Mouse (Mus musculus) gastrocnemius, adult 2 months (tissue): Measurements from ENCODE around the gene Zfp1. TPM values are rescaled to one million over a fixed set of nuclear protein-coding genes. Genes with fewer than 3 reads are reported as not detected.

Experiments
- DNase-seq: peaks from one replicate; pipeline ENCODE4 v3.0.0; 2022
- H3K27ac ChIP-seq: fragments of 200-600 bp; 2 replicates; pipeline ENCODE4 v1.8.1; 2022; ENCODE audit warnings: mild to moderate bottlenecking
- H3K4me3 ChIP-seq: fragments of 200-600 bp; 2 replicates; pipeline ENCODE4 v1.8.1; 2022; ENCODE audit warnings: mild to moderate bottlenecking, moderate library complexity
- CTCF ChIP-seq: fragments of 200-600 bp; IDR thresholded peaks from 2 replicates; pipeline ENCODE4 v1.8.1; 2022; ENCODE audit warnings: antibody characterized with exemption, mild to moderate bottlenecking, moderate library complexity
- intact Hi-C: fragments of 180-260 bp; cut with DNase I; formaldehyde crosslinking; loops from one replicate; pipeline ENCODE4 v1.15.1; 2025
- total RNA-seq, 2 experiments: library from RNA; stranded (reverse); gene quantifications; 2 replicates each; pipeline ENCODE4 v1.2.3; 2021

Gene Zfp1
- total RNA-seq, 2 experiments from 2014 or later: 7.9 to 9.4 TPM

DNA sequence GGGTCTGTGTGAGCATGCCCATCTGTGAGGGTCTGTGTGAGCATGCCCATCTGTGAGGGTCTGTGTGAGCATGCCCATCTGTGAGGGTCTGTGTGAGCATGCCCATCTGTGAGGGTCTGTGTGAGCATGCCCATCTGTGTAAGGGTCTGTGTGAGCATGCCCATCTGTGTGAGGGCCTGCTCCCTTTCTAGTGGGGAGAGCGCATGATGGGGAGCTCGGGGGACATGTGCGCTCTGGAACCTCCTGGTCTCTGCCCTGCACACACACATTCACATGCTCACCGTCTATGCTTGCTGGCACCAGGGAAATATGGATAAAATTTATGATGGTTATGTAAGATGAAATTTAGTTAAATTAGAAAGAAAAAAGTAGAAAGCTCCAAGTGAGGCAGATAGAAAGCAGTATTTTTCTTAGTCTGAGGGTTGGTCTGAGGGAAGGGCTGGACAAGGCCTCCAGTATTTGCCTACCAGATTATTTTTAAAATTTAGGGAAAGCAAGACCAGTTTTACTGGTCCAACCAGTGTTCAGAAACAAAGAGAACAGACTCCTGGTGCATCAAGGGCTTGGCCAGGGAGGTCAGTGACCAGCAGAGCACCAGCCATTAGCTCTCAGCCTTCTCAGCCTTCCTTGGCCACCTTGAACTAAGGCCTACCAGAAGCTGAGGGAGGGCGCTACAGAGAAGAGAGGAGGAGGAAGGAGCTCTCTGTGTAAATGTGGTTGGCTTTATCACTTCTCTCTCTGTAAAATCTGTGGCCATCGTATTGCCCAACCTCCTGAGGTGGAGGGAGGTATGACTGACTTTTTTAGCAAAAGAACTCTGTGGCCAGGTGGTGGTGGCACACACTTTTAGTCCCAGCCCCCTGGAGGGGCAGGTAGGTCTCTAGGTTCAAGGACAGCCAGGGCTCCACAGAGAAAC, 28.2 kb upstream of the Zfp1 start:
- intact Hi-C loops: no loop called here
- TF ChIP-seq CTCF: no peak

GRCm38 (mm10) chr8:111617812-111618211, 25.4 kb upstream of the Zfp1 start:
- no peak for DNase-seq
- intact Hi-C loops: no loop called here
- H3K4me3 ChIP-seq: no peak overlapping the region
- TF ChIP-seq CTCF: no peak
- H3K27ac ChIP-seq: peak overlapping the region; percentile 97

More for the DNA sequence above, 28.2 kb upstream of the Zfp1 start:
- Histone ChIP-seq H3K4me3 (no peak overlapping the region), H3K27ac (no peak overlapping the region; the same call in 1 of the 2 replicates)
- no peak for DNase-seq

DNA sequence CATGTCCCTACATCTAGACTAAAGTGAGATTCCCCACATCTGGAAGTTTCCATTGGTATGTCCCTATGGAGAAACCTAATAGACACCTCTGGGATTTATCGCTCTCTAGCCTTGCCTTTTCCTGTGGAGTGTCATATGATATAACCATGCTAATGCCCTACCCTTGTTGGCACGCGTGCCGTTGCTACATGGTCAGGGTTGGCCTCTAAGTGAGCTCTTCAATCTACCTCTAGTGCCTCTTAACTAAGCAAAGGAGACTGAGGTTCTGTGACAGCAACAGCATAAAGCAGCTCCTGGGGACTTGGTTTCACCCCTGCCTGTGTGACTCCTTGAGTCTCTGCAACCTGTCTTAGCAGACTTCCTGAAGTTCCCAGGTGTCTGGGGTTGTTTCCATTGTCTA, 24.9 kb upstream of the Zfp1 start:
- peak; percentile 62 for DNase-seq
- TF ChIP-seq CTCF: no peak
- Histone ChIP-seq H3K27ac (peak overlapping the region; percentile 97), H3K4me3 (no peak overlapping the region)
- intact Hi-C loops: no loop called here

- no peak for TF ChIP-seq CTCF
- peak; percentile 63 for DNase-seq
- Histone ChIP-seq H3K27ac (peak overlapping the region; percentile 97), H3K4me3 (no peak overlapping the region)
- intact Hi-C loops: no loop called here
Measured at GRCm38 (mm10) chr8:111619936-111620335, 23.3 kb upstream of the Zfp1 start.

DNA sequence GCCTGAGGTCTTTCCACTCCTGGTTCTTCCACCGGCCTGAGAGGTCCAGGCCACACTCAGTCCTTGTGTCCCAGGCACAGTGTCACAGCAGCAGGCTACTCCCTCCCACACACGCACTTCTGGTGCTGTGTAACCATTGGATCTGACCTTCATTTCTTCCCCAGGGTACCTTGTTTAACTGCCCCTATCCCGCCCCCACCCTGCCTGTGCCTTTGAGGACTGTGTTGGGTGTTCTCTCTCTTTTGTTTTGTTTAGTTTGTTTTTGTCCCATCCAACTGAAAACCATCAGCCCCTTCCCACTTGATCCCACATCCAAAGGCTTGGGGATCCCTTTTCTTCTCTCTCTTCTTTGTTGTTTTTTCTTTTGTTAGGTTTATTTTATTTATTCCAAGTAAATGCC, 21.1 kb upstream of the Zfp1 start:
- DNase-seq: no peak
- intact Hi-C loops: no loop called here
- TF ChIP-seq CTCF: no peak

DNA sequence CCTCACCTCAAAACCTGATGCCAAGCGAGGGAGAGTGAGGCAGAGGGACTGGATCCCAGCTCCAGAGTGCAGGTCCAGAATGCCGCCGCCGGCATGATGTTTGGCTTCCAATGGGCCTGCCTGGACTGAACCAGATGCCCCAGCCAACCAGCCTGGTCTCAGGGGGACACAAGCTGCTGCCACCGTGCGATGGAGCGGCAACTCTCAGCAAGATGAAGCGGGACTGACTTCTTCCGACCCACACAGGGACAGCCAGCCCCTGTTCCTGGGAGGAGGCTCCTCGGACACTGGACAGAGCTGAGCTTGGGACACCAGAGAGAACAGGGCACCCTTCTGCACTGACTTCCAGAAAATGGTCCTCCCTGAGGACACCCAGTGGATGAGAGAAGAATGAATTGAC, 20.6 kb upstream of the Zfp1 start:
- no peak for DNase-seq
- Histone ChIP-seq H3K27ac (peak overlapping the region; percentile 97), H3K4me3 (no peak overlapping the region)
- TF ChIP-seq CTCF: peak; percentile 11; the same call in 1 of the 2 replicates
- intact Hi-C loops: no loop called here

More for the DNA sequence above, 21.1 kb upstream of the Zfp1 start:
- Histone ChIP-seq H3K27ac (peak overlapping the region; percentile 97), H3K4me3 (no peak overlapping the region)

DNA sequence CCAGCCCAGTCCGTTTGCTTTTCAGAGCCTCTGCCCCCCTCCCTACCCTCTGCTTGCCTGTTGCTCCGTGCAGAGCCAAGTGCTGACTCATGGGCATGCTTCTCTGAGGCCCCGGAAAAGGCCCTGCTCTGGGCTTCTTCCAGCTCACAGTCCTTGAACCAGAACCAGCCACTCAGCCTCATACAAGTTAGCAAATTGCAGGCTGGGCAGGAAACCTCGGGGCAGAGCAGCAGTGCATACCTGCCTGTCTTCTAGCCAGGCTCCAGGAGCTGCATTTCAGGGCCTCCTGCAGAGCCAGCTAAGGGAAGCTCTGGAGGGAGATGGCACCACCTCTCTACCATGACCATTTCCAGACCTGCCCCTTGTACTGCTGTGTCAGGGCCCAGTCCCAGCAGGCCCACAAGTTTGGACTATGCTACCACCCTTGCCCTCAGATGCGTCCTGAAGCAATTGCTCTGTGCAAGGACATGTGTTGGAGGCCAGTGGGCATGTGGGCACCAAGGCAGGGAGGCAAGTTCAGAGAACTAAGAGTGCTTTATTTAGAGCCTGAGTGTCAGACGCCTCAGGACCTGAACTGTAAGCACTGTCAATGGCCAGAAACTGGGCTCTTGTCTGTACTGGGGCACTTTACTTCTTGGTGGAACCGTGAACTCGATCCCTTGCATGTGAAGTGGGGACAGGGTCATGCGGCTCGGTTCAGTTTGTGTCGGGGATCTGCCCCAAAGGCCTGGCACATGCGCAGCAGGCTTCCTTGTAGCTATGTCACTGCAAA, 18.9 kb upstream of the Zfp1 start:
- TF ChIP-seq CTCF: no peak
- Histone ChIP-seq H3K27ac (peak overlapping the region; percentile 97), H3K4me3 (peak overlapping the region; percentile 28; the same call in 1 of the 2 replicates)
- intact Hi-C loops: no loop called here
- DNase-seq: peak; percentile 91

DNA sequence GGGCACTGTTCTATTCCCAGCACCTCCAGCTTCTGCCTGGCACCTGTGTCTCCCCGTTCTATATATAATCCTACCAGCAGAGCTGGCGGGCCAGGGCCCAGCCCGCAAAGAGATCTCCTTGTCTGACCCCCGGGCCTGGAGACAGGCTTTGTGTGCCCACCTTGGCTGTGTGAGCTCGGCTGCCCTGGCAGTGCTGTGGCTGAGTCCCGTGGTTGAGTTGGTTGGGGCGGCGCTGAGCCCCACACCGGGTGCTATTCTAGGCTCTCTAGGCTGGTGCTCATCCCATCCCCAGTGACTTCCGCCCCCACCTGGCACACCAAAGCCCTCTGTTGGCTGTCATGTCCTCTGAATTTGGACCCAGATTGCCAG, 18.4 kb upstream of the Zfp1 start:
- no peak for TF ChIP-seq CTCF
- H3K4me3 ChIP-seq: peak overlapping the region; percentile 45
- intact Hi-C loops: no loop called here
- peak; percentile 91 for DNase-seq
- peak overlapping the region; percentile 97 for H3K27ac ChIP-seq

DNA sequence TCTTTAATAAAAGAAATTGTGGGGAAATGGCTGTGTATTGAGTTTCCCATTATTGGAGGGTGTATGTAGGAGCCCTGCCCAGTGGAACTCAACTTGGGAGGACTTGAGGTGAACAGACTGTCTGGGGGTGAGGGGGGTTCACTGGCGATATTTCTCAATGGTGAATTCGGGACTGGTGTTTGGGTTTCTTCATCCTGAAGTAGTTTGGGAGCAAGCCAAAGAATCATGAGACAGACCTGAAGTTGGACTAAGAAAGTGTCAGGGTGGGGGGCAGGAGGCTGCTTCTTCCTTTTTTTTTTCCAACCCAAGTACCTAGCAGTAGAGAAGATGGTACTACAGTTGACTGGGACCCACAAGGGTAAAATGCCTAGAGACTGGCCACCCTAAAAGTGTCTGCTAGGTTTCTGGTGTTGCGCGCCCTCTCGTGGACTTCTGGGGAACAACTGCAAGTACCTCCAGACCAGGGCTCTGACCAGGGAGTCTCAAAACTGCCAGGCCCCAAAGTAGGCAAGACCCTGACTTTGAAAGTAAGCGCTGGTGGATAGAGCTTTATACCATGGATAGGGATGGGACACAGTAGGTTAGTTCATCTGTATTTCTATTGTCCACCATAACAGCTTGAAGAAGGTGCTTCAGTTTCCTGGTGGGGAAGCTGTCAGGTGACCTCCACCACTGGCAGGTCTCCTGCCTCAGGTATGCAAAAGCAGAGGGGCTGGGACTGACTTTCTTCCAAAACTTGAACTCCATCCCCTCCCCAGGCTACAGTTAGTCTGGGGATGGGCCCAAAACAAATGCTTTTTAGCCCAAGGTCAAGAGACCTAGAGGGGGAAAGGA, 17.3 kb upstream of the Zfp1 start:
- H3K27ac ChIP-seq: peak overlapping the region; percentile 97
- TF ChIP-seq CTCF: peak; percentile 90
- DNase-seq: peak; percentile 82
- no peak overlapping the region; the same call in 1 of the 2 replicates for H3K4me3 ChIP-seq
- intact Hi-C loops: loop anchor here (1.0 kb wide), 1 partner anchor 91 kb away; no protein-coding TSS in a partner anchor

DNA sequence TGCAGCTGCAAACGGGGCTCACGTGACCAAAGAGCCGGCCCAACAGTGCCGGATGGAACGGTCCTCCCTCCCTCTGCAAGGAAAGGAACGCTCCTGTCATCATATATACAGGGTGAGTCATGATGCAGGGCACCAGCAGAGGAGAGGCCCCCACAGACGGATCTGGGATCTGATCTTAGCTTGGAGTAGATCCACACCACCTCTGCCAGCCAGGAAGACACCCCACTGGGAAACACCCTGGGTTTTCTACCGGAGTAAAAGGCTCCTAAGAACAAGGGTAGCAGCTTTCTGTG, 16.7 kb upstream of the Zfp1 start:
- H3K27ac ChIP-seq: peak overlapping the region; percentile 97; the same call in 1 of the 2 replicates
- intact Hi-C loops: loop anchor here (1.0 kb wide), 1 partner anchor 91 kb away; no protein-coding TSS in a partner anchor
- TF ChIP-seq CTCF: no peak
- no peak for DNase-seq
- no peak overlapping the region for H3K4me3 ChIP-seq

DNA sequence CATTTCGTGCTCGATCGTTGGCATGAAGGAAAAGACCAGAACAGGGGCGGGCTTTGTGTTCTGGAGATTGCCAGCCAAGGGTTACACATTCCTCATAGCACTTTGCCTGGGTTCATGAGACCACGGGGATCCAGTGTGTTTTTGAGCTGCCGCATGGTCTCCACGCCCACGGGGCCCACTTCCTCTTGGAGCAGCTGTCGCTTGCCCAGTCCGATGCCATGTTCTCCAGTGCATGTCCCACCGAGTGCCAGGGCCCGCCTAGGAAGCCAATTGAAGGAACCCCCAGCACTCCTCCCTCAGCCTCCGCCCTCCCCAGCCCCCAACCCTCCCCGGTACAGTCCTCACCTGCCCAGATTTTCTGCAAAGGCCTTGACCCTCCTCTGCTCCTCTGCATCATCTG, 16.3 kb upstream of the Zfp1 start:
- DNase-seq: peak; percentile 36
- intact Hi-C loops: loop anchor here (1.0 kb wide), 1 partner anchor 92 kb away; no protein-coding TSS in a partner anchor
- TF ChIP-seq CTCF: no peak
- H3K27ac ChIP-seq: no peak overlapping the region
- H3K4me3 ChIP-seq: no peak overlapping the region

DNA sequence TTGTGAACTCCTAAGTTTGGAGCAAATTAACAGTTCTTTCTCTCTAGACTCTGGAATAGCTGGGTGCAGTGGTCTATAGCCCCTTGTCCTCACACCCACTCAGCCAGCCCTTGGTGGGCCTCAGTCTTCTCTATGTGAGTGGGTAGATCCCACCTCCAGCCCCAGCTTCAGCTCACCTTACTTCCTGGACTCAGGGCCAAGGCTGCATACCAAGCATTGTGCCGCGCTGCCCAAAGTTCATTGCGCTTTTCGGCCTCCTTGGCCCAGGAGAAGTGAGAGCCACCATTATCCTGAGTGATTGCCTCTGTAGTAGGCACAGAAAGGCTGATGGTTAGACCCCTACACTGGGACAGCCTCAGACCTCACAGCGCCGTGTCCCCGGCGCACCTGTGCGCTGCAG, 15.3 kb upstream of the Zfp1 start:
- Histone ChIP-seq H3K4me3 (no peak overlapping the region), H3K27ac (no peak overlapping the region)
- no peak for DNase-seq
- intact Hi-C loops: no loop called here
- TF ChIP-seq CTCF: no peak
